Mouse (Mus musculus) ES-Bruce4 (cell line): Measurements from ENCODE around the gene Aasdh.
A peak's percentile ranks its signal among the peaks of the same experiment; 100 is the strongest.

Source experiments
- CTCF ChIP-seq: IDR thresholded peaks from one replicate; pipeline ENCODE4 v1.8.1; 2011; ENCODE audit warnings: low read depth, low read length
- EP300 ChIP-seq: IDR thresholded peaks from 2 replicates; pipeline ENCODE4 v1.6.1; 2011; ENCODE audit warnings: low read depth, low read length; ENCODE audit not compliant: insufficient read depth
- POLR2A ChIP-seq: IDR thresholded peaks from one replicate; pipeline ENCODE4 v1.8.1; 2011; ENCODE audit warnings: low read length; ENCODE audit not compliant: insufficient read depth

GRCm38 (mm10) chr5:76843448-76843847, 61.9 kb downstream of the Aasdh start:
- TF ChIP-seq CTCF (peak; percentile 68), POLR2A (no peak), EP300 (no peak)
